Mouse (Mus musculus) testis, adult 2 months (tissue): ENCODE data around the gene Zc3h7b.

Source experiments
- CTCF ChIP-seq: fragments of 200-500 bp; IDR thresholded peaks from 2 replicates; pipeline ENCODE4 v1.5.1; 2012; ENCODE audit warnings: low read depth, mild to moderate bottlenecking, inconsistent platforms, low read length, moderate library complexity; ENCODE audit not compliant: control insufficient read depth, insufficient read depth, insufficient replicate concordance
- POLR2A ChIP-seq: fragments of 200-500 bp; IDR thresholded peaks from 2 replicates; pipeline ENCODE4 v1.6.1; 2012; ENCODE audit warnings: low read depth, mild to moderate bottlenecking, inconsistent platforms, low read length, moderate library complexity; ENCODE audit not compliant: control insufficient read depth

DNA sequence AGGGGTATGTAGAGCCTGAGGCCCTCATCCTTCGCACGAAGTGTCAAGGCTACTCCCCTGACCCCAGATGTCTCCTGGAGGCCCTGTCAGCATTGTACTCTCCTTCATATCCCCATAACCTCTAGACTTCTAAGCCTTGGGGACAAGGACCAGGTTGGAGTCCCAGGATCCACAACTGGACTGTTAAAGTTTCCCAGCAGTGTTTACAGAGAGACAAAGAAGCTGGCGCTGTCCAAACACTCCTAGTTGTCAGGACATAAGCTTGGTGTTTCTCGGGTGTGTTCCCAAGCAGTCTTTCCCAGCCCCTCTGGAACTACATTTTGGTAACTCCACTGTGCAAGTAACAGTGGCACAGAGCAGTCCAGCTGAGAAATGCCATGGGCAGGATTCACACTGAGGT lies 88.6 kb downstream of the Zc3h7b start:
- TF ChIP-seq POLR2A (no peak), CTCF (no peak)
